Mouse (Mus musculus) kidney, postnatal 0 days (tissue): Measurements from ENCODE around the gene Cat. TPM values are rescaled to one million over a fixed set of nuclear protein-coding genes. Genes with fewer than 3 reads are reported as not detected.

Experiments used
- ATAC-seq: fragments of 200-750 bp; cut with Nextera tagmentation; replicated peaks from 2 replicates; pipeline ENCODE4 v1.8.0; 2017; ENCODE audit warnings: low read depth, moderate number of reproducible peaks, moderate TSS enrichment, moderate library complexity; ENCODE audit not compliant: low FRiP score
- DNase-seq: peaks from one replicate; pipeline ENCODE4 v3.0.0-alpha.2; 2016; ENCODE audit warnings: low spot score
- H3K27ac ChIP-seq: fragments of 300-500 bp; sonication (generic); 2 replicates; pipeline ENCODE4 v1.5.1; 2014; ENCODE audit warnings: mild to moderate bottlenecking
- H3K27me3 ChIP-seq: fragments of 300-500 bp; sonication (generic); 2 replicates; pipeline ENCODE4 v1.6.1; 2014; ENCODE audit warnings: low read length, mixed read lengths; ENCODE audit not compliant: insufficient read depth
- H3K36me3 ChIP-seq: fragments of 300-500 bp; sonication (generic); 2 replicates; pipeline ENCODE4 v1.6.1; 2014; ENCODE audit warnings: low read length, mixed read lengths; ENCODE audit not compliant: insufficient read depth
- H3K4me1 ChIP-seq: fragments of 300-500 bp; sonication (generic); replicated peaks from 2 replicates; pipeline ENCODE4 v1.6.1; 2014; ENCODE audit warnings: antibody characterized with exemption, low read length, mixed read lengths; ENCODE audit not compliant: insufficient read depth
- H3K4me2 ChIP-seq: fragments of 300-500 bp; sonication (generic); 2 replicates; pipeline ENCODE4 v1.6.1; 2014; ENCODE audit warnings: mild to moderate bottlenecking, low read length, moderate library complexity, mixed read lengths
- H3K4me3 ChIP-seq: fragments of 300-500 bp; sonication (generic); replicated peaks from 2 replicates; pipeline ENCODE4 v1.5.1; 2014; ENCODE audit warnings: low read depth, low read length
- H3K9ac ChIP-seq: fragments of 300-500 bp; sonication (generic); 2 replicates; pipeline ENCODE4 v1.6.1; 2014; ENCODE audit warnings: low read depth, low read length
- H3K9me3 ChIP-seq: fragments of 300-500 bp; sonication (generic); replicated peaks from 2 replicates; pipeline ENCODE4 v1.6.1; 2016; ENCODE audit warnings: low read length, inconsistent platforms, mixed read lengths
- CTCF ChIP-seq: IDR thresholded peaks from 2 replicates; pipeline ENCODE4 v1.5.1; 2016; ENCODE audit warnings: antibody characterized with exemption, low read depth, mild to moderate bottlenecking, moderate library complexity
- WGBS: fragments of 180-500 bp; shearing (Covaris S2); extraction: QIAGEN DNeasy Blood & Tissue Kit; methylation state at CpG from one replicate; pipeline ENCODE4 v1.1.7; 2014; 5-methylcytosine and 5-hydroxymethylcytosine counted together
- polyA plus RNA-seq: library from polyadenylated mRNA; unstranded; fragments of >200 nt; fragmentation: Nextera tagmentation; extraction: Ambion mirVana; gene quantifications from 2 replicates; pipeline ENCODE4 v1.2.1, GENCODE M21; 2015

Gene Cat
- polyA plus RNA-seq, 1 experiment from 2014 or later: 85.1 TPM

- WGBS: 95% methylated on average over 1 of the region's 1 CpGs
These were observed 26.1 kb upstream of the Cat start for GRCm38 (mm10) chr2:103511042-103511441.

GRCm38 (mm10) chr2:103507651-103508050 is 22.7 kb upstream of the Cat start:
- ATAC-seq: no peak
- Histone ChIP-seq H3K4me1 (no peaks in the 10 kb centered on the region), H3K9me3 (no peaks in the 10 kb centered on the region), H3K27me3 (no peaks in the 10 kb centered on the region), H3K36me3 (no peaks in the 10 kb centered on the region), H3K9ac (no peak overlapping the region), H3K4me2 (no peak overlapping the region), H3K27ac (no peak overlapping the region), H3K4me3 (no peak overlapping the region)
- DNase-seq: no peak
- TF ChIP-seq CTCF: no peak
- 92% methylated on average over 1 of the region's 1 CpGs for WGBS

More at GRCm38 (mm10) chr2:103511042-103511441, 26.1 kb upstream of the Cat start:
- no peak overlapping the region for H3K27ac ChIP-seq
- no peaks in the 10 kb centered on the region for H3K9me3 ChIP-seq
- no peak overlapping the region for H3K4me2 ChIP-seq
- H3K27me3 ChIP-seq: no peaks in the 10 kb centered on the region
- no peaks in the 10 kb centered on the region for H3K4me1 ChIP-seq
- no peaks in the 10 kb centered on the region for H3K36me3 ChIP-seq
- no peak for TF ChIP-seq CTCF
- DNase-seq (no peak), ATAC-seq (no peak)
- no peak overlapping the region for H3K4me3 ChIP-seq
- no peak overlapping the region for H3K9ac ChIP-seq

DNA sequence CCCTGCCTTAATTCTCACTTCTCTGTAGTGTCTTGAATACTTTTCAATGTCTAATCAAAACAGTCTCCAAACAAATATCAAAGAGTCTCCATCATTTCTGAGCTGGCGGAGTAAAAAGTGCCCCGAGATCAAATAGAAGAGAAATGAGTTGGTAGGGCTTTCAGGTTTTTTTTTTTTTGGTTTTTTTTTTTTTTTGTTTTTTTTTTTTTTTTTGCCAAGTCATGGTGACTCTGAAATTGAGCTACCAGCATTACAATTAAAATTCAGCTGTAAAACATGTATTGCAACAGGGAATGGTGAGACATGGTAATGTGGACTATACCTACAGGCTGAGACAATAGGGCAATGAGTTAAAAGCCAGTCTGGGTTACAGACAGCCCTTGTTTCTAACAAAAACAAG is 21.0 kb upstream of the Cat start:
- no peak for ATAC-seq
- WGBS: 95% methylated on average over 2 of the region's 2 CpGs
- Histone ChIP-seq H3K36me3 (no peaks in the 10 kb centered on the region), H3K27me3 (no peaks in the 10 kb centered on the region), H3K4me3 (no peak overlapping the region), H3K9me3 (no peaks in the 10 kb centered on the region), H3K4me1 (no peaks in the 10 kb centered on the region), H3K27ac (no peak overlapping the region), H3K9ac (no peak overlapping the region), H3K4me2 (no peak overlapping the region)
- no peak for DNase-seq
- no peak for TF ChIP-seq CTCF

DNA sequence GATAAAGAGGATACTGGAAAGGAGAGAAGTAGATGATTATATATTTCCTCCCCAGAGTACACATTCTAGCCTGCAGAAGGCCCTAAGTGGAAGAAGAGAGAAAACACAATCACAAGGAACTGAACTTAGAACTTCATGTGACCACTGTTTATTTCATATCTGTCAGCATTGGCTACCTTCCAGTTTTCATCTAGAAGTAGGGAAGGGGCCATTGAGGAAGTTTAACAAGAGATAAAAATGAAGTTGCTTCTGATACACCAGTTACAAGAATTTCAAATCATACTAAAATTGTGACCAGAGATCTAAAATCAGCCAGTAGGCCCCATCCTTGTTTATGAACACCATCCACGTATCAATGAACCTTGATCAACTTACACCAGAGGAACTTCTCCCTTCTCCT is 19.5 kb upstream of the Cat start:
- no peak overlapping the region for H3K27ac ChIP-seq
- no peak overlapping the region for H3K4me2 ChIP-seq
- no peak overlapping the region for H3K9ac ChIP-seq
- no peak for DNase-seq
- 97% methylated on average over 1 of the region's 1 CpGs for WGBS
- H3K9me3 ChIP-seq: no peaks in the 10 kb centered on the region
- H3K4me3 ChIP-seq: no peak overlapping the region
- no peak for TF ChIP-seq CTCF
- no peak for ATAC-seq
- no peaks in the 10 kb centered on the region for H3K36me3 ChIP-seq
- no peaks in the 10 kb centered on the region for H3K4me1 ChIP-seq
- no peaks in the 10 kb centered on the region for H3K27me3 ChIP-seq

DNA sequence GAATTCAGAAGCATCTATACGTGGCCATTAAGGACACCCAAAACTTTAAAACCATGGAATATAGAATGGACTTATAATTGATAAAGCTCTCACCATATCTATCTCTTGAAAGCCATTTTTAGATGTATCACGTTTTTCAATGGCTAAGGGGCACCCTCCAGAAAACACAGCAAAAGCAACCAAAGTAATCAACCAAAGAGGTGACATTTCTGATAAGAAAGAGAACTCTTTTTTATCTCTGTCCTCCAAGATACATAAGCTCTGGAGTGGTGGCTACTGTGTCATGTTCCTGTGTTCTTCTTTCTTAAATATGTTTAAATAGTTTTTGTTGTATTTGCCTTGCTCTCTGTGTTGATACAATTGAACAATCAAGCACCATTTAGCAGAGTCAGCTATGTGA is 15.8 kb upstream of the Cat start:
- no peak for TF ChIP-seq CTCF
- no peaks in the 10 kb centered on the region for H3K4me1 ChIP-seq
- no peaks in the 10 kb centered on the region for H3K36me3 ChIP-seq
- no peak overlapping the region for H3K9ac ChIP-seq
- 65% methylated on average over 2 of the region's 2 CpGs for WGBS
- no peak overlapping the region for H3K4me3 ChIP-seq
- H3K4me2 ChIP-seq: no peak overlapping the region
- DNase-seq (no peak), ATAC-seq (no peak)
- H3K27ac ChIP-seq: no peak overlapping the region
- H3K9me3 ChIP-seq: no peaks in the 10 kb centered on the region
- no peaks in the 10 kb centered on the region for H3K27me3 ChIP-seq

GRCm38 (mm10) chr2:103495633-103496418 is 10.9 kb upstream of the Cat start:
- Histone ChIP-seq H3K27ac (no peak overlapping the region), H3K36me3 (no peaks in the 10 kb centered on the region), H3K27me3 (no peaks in the 10 kb centered on the region), H3K4me1 (no peaks in the 10 kb centered on the region), H3K4me3 (no peak overlapping the region), H3K4me2 (no peak overlapping the region), H3K9me3 (no peaks in the 10 kb centered on the region), H3K9ac (no peak overlapping the region)
- TF ChIP-seq CTCF: no peak
- DNase-seq: no peak
- ATAC-seq: no peak
- WGBS: 76% methylated on average over 6 of the region's 6 CpGs

GRCm38 (mm10) chr2:103493827-103494226 is 8.9 kb upstream of the Cat start:
- H3K27me3 ChIP-seq: no peaks in the 10 kb centered on the region
- no peaks in the 10 kb centered on the region for H3K9me3 ChIP-seq
- H3K4me1 ChIP-seq: no peaks in the 10 kb centered on the region
- H3K9ac ChIP-seq: no peak overlapping the region
- WGBS: 77% methylated on average over 4 of the region's 4 CpGs
- no peak overlapping the region for H3K4me3 ChIP-seq
- no peak overlapping the region for H3K27ac ChIP-seq
- DNase-seq: no peak
- ATAC-seq: no peak
- TF ChIP-seq CTCF: no peak
- no peak overlapping the region for H3K4me2 ChIP-seq
- no peaks in the 10 kb centered on the region for H3K36me3 ChIP-seq
